In the genomic region with DNA sequence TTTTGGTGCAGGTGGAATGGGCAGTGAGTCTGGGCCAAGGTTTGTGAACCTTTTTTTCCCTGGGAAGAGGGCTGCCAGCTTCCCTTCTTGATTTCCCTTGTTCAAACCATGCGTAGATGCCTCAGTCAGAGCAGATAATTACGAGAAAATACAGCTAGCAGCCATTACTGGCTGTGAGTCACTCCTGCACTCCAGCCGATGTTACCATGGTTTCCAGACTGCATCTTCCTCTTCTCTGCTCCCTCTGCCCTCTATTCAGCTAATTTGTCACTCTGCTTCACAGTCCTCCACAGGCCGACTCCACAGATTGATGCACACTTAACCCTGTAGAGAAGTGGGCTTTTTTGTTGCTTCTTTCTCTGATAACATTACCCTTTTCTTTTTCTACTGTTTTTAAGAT, we compare ENCODE assay signal across 1 mouse cellular context.
TF ChIP-seq lines count a peak whose summit lies in the region.

No protein-coding gene starts in this region.

TF ChIP-seq in MEL, 35 proteins besides CTCF, POLR2A, EP300 and RAD21:
- TF ChIP-seq SIN3A (IDR thresholded peaks at IDR 0.05; ENCODE audit: low read length) = peak; percentile 32; the same call in 1 of the 2 replicates
- no peak for TF ChIP-seq JUND (IDR thresholded peaks at IDR 0.05; ENCODE audit: low read depth, low read length)
- TF ChIP-seq ELF1 (IDR thresholded peaks at IDR 0.05; ENCODE audit: low read depth, low read length) = no peak
